Mouse (Mus musculus) gastrocnemius, adult 2 months (tissue): Measurements from ENCODE around the gene Cux1. TPM values are rescaled to one million over a fixed set of nuclear protein-coding genes. Genes with fewer than 3 reads are reported as not detected.

Experiments used
- DNase-seq: peaks from one replicate; pipeline ENCODE4 v3.0.0; 2022
- H3K27ac ChIP-seq: fragments of 200-600 bp; 2 replicates; pipeline ENCODE4 v1.8.1; 2022; ENCODE audit warnings: mild to moderate bottlenecking
- H3K4me3 ChIP-seq: fragments of 200-600 bp; 2 replicates; pipeline ENCODE4 v1.8.1; 2022; ENCODE audit warnings: mild to moderate bottlenecking, moderate library complexity
- CTCF ChIP-seq: fragments of 200-600 bp; IDR thresholded peaks from 2 replicates; pipeline ENCODE4 v1.8.1; 2022; ENCODE audit warnings: antibody characterized with exemption, mild to moderate bottlenecking, moderate library complexity
- intact Hi-C: fragments of 180-260 bp; cut with DNase I; formaldehyde crosslinking; loops from one replicate; pipeline ENCODE4 v1.15.1; 2025
- total RNA-seq, 2 experiments: library from RNA; stranded (reverse); gene quantifications; 2 replicates each; pipeline ENCODE4 v1.2.3; 2021

The Cux1 gene
- total RNA-seq, 2 experiments from 2014 or later: 80.9 to 88.2 TPM

DNA sequence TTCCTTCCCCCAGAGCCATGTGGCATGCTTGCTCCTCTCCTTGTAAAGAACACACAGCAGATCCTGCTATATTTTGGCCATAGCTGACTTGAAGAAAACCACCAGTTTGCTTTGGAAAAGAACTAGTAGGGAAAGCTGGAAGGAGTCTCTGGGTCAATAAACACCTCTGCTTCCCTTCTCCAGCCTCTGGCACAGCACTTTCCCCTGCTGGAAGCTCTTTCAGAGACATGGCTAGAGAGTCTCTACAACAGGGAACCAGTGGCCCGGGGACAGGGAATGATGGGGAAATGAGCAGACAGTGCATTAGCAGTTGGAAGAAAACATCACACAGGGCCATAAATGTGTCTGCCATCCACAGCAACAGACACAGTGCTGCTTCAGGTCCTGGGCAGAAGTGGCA, 98.0 kb downstream of the Cux1 start:
- intact Hi-C loops: loop anchor here (5.0 kb wide), 2 partner anchors 47 to 98 kb away; partner anchors contain the start of gene Cux1

DNA sequence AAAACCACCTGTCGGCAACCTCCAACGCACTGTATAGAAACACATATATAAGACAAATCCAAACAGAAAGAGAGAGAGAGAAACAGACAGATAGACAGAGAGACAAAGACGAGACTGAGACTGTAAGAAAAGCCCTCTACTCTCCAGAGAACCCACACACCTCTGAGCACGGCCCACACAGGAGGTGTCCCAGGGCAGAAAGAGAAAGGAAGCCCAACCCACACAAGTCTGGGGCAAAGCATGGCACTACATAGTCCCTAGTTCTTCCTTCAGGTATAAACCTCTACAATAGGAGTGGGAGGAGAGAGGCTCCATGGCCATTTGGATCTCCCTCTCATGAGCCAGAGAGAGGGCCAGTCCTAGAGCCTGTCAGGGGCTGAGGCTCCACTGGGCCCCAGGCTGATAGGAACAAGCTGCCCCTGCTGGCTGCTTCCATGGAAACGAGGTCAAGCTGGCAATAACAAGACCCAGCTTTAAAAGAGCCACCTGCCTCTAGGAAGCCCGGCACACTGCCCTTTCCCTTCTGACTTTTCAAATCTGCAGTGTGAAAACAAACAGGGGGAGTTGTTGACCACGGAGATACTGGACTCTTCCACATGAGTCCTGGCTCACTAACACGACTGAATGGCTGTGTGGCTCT, 99.8 kb downstream of the Cux1 start:
- peak; percentile 39 for TF ChIP-seq CTCF
- intact Hi-C loops: loop anchor here (5.0 kb wide), 2 partner anchors 45 to 100 kb away; partner anchors contain the start of gene Cux1
- Histone ChIP-seq H3K4me3 (no peak overlapping the region), H3K27ac (peak overlapping the region; percentile 78)
- DNase-seq: peak; percentile 69

More for the DNA sequence above, 98.0 kb downstream of the Cux1 start:
- H3K27ac ChIP-seq: peak overlapping the region; percentile 46
- TF ChIP-seq CTCF: no peak
- DNase-seq: peak; percentile 45
- no peak overlapping the region for H3K4me3 ChIP-seq

DNA sequence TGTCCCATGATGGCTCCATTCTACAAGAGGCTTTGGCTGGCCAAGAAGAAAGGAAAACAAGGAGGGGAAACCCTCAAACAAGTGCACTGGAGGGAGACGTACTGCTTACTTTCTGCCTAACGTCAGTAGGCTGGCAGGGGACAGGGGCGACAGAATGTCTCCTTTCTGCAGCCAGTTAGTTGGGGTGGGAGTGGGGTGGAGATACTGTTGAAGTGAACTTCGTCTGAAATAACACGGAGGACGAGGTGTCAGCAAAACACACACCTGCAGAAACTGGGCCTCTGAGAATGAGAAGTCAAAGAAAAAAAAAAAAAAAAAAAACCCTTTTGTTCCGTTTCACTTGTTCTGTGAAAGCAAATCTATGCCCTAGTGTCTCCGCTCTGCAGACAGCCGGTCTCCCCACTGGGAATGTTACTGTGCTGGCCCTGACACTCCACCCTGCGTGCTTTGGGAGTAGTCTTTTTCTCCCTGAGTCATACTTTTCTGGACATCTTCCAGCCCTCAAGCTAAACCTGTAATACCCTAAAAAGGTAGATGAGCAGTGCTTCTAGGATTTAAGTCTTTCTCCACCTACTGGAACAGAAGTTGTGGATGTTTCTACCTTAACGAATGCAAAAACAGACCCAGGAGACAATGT, 101.4 kb downstream of the Cux1 start:
- Histone ChIP-seq H3K27ac (peak overlapping the region; percentile 69), H3K4me3 (no peak overlapping the region)
- intact Hi-C loops: loop anchor here (5.0 kb wide), 2 partner anchors 44 to 101 kb away; partner anchors contain the start of gene Cux1
- TF ChIP-seq CTCF: no peak
- DNase-seq: peak; percentile 45

DNA sequence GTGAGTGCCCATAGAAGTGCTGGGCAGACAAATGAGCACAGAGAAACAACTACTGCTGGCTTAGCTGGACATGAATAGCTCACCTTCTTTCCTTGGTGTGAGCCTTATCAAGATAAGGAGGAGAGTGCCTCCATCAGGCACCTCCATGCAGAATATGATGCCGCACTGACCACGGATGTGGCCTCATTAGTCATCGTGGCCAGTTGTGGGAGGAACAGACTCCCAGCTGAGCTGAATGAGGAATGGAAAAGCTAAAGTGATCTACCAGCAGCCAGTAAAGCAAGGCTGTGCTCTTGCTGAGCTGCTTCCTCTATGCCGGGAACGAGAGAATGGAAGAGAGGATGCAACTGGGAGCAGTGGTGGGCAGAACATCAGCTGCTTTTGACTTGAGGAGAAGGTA, 101.9 kb downstream of the Cux1 start:
- H3K4me3 ChIP-seq: no peak overlapping the region
- peak overlapping the region; percentile 69 for H3K27ac ChIP-seq
- intact Hi-C loops: loop anchor here (5.0 kb wide), 2 partner anchors 43 to 102 kb away; partner anchors contain the start of gene Cux1
- no peak for TF ChIP-seq CTCF
- DNase-seq: no peak

DNA sequence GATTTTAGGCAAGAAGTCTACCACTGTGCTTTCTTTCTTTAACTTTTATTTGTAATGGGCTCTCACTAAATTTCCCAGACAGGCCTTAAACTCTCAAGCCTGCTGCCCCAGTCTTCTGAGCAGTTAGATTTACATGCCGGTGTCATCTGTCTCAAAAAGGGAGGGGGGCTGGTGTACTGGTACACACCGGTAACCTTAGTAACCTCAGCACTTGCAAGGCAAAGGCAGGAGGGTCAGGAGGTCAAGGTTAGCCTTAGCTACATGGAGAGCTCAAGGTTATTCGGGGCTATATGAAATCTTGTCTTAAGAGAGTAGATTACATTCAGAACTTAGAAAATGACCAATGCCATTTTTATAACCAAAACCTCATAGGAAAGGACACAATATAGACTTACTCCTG, 102.4 kb downstream of the Cux1 start:
- intact Hi-C loops: loop anchor here (5.0 kb wide), 3 partner anchors 43 to 102 kb away; partner anchors contain the start of gene Cux1
- no peak for DNase-seq
- peak overlapping the region; percentile 69 for H3K27ac ChIP-seq
- TF ChIP-seq CTCF: no peak
- H3K4me3 ChIP-seq: no peak overlapping the region

DNA sequence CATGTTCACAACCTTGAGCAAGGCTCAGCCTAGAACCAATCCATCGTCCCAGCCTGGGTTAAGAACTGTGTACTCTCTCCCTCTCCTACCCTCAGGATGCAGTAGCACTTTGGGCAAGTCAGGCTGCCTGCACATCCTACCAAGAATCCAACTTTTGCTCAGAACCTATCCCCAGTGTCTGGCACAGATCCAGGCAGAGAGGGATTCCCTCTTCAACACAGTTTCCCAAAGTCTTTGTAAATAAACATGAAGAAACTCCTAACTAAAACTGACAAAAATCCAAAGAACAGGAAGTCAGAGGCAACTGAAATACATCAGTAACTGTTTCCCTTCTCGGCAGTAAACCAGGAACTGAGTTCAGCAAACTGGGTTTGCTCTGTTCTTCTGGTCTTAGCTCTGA, 103.2 kb downstream of the Cux1 start:
- TF ChIP-seq CTCF: no peak
- H3K4me3 ChIP-seq: no peak overlapping the region
- no peak for DNase-seq
- H3K27ac ChIP-seq: 0 out of 2 replicates have a peak overlapping the region, but pooled peaks have one; percentile 29
- intact Hi-C loops: loop anchor here (5.0 kb wide), 1 partner anchor 67 kb away; no protein-coding TSS in a partner anchor

DNA sequence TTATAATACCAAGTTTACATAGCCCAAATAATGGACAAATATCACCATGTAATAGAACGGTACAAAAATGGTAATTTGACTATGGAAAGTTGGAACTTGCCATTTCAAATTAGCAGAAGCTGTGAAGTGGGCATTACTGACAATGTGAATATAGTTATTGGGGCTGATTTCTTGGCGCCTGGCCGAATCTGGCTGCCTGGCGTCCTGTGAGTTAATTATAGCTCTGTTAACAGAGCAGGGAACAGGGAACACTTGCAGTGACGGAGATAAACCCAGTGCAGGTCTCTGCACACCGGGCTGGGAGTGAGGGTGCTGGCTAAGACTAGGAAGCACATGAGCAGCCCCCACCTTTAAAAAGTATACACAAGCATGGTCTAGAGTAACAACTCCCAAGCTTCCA, 104.7 kb downstream of the Cux1 start:
- intact Hi-C loops: loop anchor here (5.0 kb wide), 1 partner anchor 65 kb away; no protein-coding TSS in a partner anchor
- H3K27ac ChIP-seq: peak overlapping the region; percentile 80
- TF ChIP-seq CTCF: no peak
- peak overlapping the region; percentile 11; the same call in 1 of the 2 replicates for H3K4me3 ChIP-seq
- DNase-seq: peak; percentile 81

DNA sequence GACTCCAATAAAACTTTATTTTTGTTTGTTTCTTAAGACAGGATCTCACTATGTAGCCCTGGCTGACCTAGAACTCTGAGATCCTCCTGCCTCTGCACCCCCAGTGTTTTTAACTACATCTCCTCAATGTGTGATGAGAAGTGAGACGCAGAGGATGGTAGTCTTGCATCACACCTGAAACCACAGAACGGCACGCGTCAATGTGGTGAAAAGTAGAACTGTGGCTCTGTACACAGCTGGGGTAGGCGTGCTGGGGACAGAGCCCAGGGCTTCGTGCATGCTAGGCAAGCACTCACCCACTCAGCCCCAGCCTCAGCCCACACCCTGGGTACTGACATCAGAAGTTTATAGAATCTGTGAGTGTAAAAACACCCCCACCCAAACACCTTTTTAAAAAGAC, 107.4 kb downstream of the Cux1 start:
- Histone ChIP-seq H3K4me3 (no peak overlapping the region), H3K27ac (no peak overlapping the region)
- DNase-seq: no peak
- intact Hi-C loops: loop anchor here (5.0 kb wide), 1 partner anchor 63 kb away; no protein-coding TSS in a partner anchor
- TF ChIP-seq CTCF: no peak

DNA sequence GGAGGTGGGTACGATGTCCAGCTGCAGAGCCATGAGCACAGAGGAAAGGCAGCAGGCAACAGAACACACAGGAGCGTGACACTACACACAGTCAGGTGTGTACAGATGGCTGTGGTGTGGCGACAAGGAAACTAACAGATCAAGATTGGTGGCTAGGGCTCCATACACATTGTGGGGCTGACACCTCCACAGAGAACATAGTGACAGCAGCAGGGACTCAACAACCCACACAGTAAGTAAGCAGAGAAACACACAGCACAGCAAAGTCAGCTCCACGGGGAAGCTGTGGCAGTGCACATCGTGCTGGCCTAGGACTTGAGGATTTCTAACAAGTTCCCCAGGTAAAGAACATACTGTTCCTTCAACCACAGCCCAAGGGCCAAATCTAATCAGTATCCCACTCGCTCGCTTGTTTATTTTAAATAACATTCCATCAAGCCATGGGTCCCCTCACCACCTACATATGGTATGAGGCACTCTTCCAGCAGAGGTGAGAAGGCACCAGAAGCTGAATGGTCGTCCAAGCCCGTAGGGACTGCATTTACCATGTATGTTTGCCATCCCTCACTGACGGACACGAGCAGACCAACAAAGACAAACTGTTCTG, 108.3 kb downstream of the Cux1 start:
- Histone ChIP-seq H3K27ac (peak overlapping the region; percentile 28), H3K4me3 (no peak overlapping the region)
- DNase-seq: no peak
- intact Hi-C loops: no loop called here
- no peak for TF ChIP-seq CTCF

DNA sequence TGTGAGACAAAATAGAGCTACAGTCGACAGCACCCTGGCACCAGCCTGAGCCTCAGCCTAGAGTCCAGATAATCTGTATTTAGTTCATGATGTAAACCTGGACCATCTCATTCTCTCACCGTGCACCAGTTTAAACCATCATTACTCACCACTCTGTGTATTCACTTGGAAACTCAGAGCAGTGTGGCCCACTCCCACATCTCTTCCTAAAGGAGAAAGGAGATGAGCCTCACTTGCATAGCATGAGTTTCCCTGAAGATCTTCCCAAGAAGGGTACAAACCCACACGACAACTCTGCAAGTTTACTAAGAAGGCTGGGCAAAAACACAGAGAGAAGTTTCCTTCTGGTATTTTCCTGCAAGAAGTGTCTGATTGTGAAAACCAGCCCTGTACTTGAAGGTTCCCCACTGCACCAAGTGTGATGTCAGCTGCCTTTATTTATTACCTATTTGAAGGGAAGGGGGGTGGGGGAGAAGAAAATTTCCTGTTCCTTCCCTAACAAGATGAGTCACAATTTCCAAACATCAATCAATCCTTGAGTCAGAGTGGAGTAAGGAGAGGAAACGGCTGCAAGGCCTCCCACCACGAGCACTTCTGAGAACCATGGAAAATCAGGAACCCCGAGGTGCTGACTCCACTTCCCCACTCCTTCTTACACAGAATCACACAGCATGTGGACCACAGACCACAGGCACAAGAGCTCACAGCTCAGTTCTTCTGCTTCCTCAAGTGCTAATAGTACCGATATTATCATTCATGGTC, 109.0 kb downstream of the Cux1 start:
- TF ChIP-seq CTCF: no peak
- intact Hi-C loops: no loop called here
- DNase-seq: no peak
- Histone ChIP-seq H3K4me3 (no peak overlapping the region), H3K27ac (peak overlapping the region; percentile 49)

DNA sequence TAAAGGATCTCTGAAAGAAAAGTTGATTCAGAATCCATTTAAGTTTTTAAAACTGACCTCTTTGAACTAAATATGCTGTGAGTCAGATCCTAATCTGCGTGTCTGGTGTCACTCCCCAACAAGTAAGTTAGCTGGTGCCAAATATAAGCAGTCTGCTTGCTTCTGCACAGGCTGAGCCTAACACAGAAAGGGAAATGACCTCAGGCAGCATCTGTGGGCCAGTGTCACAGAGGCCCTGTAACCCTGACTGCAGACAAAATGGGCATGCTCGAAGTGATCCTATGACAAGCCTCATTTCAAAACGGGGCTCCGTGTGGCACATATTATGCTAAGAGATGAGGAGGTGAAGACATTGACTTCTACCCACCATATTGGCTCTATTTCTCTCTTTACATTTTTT, 110.9 kb downstream of the Cux1 start:
- H3K4me3 ChIP-seq: no peak overlapping the region
- TF ChIP-seq CTCF: no peak
- peak overlapping the region; percentile 72 for H3K27ac ChIP-seq
- peak; percentile 52 for DNase-seq
- intact Hi-C loops: no loop called here

DNA sequence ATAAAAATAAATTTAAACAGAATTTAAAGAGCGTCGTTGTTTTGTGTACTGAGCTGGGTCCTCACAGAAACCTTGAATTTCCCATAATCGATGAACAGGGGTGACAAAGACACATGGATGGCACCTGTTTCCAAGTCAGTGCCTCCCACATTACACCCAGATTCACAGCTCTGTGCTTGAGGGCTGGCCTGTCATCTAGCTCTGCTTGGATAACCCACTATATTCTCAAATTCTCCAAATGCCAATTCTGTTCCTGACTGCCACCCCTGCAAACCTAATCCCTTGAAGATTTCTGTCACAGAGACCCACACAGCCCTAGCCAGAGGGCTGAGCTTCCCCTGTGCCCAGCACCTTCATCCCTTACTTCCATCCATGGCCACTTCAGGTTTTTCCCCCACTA, 114.6 kb downstream of the Cux1 start:
- intact Hi-C loops: no loop called here
- Histone ChIP-seq H3K4me3 (no peak overlapping the region), H3K27ac (no peak overlapping the region)
- no peak for DNase-seq
- TF ChIP-seq CTCF: no peak
